Mouse (Mus musculus): ENCODE measurements at regions not wholly inside any gene's neighbourhood (a gene's known extent, or its start where the extent isn't known, plus 50 kb on each side); places are given as distances from the start of the nearest gene placed in this dataset.

DNA sequence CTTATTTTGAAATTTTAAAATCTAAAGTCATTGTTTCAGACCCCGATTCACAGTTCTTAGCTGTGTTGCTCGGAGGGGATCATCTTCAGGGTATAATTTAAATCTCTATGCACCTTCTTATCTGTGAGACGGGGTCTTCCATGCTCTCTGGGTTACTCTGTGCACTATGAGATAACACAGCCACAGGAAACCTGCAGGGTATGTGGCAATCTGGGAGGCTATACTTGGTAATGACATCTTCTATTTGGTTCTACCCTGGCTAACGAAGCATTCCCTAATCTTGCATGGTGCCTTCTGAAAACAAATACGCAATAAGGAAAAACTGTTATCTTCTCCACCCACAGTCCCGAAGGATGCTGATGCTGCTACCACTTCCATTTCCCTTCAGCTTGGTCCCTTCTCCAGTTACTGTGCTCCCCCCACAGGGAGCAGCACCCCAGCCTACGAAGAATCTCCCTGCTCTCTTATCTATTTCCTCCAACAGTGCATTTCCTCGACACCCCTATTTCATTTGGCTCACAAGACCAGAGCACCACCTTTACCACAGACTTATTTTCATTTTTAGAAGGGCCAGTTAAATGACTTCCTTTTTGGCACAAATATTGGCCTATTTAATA, 378.2 kb downstream of the Gm9195 start:
- no peak for DNase-seq (ENCODE audit: low spot score in 2 of 2)

DNA sequence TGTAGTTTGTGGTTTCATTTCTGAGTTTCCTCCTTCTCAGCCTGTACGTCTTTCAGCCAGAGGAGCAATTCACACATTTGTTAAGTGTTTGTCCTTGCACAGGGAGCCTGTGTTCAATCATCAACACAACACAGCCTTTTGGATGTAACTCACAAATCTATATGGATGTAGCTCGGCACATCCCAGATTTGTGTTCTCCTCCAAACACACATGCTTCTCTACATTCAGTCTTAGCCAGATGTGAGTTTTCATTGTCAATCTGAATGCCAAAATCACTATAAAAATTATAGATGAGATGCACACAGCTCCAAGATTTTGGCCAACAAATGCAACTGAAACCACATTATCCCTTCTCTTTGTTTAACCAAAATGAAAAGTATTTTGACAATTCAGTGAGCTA, 380.9 kb downstream of the Gm9195 start:
- DNase-seq (ENCODE audit: low spot score in 2 of 2) = no peak

DNA sequence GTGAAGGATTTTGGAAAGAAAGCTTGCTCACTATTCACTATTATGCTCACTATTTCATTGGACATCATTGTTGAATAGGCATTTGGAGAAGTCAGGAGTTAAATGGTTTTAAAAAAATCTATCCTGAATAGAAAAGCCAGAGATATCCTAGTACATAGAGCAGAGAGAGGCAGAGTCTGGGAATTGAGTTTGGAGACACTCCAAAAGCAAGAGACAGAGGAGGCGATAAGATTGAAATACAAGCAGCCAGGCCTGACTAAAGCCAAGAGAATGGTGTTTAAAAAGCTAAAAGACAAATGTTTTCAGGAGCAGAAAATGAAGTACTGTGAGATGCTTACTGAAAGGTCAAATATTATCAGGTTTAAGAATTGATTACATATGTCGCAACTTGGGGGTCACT, 400.1 kb downstream of the Gm9195 start:
- DNase-seq (ENCODE audit: low spot score in 2 of 2) = no peak

DNA sequence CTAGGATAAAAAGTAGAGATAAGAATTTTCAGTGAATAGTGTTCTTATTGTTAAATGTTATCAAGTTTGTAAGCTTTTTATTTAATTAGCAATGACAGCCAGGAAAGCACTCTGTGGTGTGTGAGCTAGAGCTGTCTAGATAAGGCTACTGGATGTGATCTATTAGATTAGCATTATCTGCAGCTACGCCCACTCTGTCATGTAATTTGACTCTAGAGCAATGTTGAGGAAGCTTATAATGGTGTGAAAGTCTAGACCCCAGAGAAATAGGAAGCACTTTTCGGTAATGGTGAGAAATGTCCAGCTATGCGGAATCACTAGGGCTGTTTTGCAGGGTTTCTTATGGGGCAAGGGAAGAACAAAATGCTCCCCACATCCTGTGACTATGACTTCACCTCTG, 410.2 kb downstream of the Gm9195 start:
- no peak for DNase-seq (ENCODE audit: low spot score in 2 of 2)

DNA sequence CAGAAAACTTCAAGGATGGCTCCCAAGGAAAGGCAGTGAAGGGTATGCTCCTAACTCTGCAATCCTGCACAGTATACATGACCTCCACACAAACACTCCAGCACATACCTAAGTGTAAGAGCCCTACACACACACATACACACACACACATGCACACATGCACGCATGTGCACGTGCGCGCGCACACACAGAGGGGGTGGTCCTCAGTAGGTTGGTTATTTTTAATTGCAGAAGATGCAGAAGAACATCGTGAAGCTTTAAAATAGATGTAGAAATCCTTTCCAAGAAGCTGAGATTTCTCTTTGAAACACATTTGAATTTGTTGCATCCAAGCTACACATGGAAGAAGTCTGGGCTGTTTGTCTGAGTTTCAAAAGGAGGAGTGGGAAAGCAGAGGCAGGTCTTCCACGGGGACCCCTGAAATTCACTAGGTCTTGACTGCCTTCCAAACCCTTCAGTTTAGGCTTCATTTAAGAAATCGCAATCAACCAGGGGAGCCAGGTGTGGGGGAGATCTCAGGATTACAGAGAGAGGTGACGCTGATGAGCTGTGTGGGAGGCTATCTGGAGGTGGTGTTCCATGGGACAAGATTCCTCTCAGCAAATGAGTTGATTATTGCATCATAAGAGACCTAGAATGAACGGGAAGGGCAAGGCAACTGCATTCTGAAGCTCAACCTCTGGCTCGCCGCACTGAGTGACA, 427.4 kb downstream of the Gm9195 start:
- no peak for DNase-seq (ENCODE audit: low spot score in 2 of 2)

DNA sequence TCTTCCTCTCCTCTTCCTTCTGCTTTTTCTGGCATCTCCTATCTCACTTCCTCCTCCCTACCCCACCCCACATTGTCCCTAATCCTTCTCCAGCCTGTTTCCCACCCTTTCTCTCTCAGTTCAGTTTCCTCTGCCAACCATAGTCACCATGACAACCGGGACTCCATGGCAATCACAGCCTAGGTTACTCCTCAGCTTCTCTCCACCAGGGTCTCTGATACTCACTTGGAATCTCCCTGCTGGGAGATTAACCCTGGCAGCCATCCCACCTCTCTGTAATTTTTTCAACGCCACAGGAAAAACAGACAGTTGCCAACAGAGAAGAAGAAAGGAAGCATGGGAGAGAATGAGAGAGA, 448.8 kb downstream of the Gm9195 start:
- peak in 1 of 2 experiments; percentile 6 for DNase-seq (ENCODE audit: low spot score in 2 of 2)

DNA sequence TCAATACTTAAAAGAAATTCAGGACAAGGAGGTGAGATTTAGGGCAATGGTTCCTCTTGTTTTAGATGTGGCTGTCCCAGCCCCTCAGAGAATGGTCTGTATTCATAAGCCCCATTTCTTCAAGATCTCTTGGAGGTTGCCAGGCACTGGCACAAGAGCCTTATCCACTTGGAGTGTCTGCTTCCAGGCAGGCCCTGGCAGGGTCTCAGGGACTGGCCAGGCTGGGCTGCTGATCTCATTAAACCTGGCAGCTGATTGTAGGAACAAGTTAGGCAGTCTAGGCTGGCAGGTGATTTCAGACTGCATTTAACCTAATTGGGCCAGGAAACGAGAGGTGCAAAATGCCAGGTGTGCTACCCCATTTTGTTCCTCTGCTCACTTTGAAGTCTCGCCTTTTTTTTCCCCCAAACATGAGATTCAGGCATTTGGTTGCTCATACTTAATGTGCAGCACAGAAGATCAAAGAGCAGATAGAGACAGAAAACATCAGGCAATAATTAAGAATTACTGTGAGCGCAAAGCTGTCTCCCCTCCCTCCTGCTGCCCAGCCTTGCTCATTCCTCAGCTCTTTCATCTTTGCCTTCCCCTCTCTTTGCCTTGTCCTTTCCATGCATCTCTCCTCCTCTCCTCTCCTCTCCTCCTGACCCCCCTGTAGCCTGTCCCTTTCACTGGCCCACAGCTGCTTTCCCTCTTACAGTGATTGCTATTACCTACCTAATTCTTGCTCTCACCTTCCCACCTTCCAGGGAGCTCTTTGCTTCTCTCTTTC, 449.3 kb downstream of the Gm9195 start:
- DNase-seq (ENCODE audit: low spot score in 2 of 2) = peak; percentile 42 to 44

DNA sequence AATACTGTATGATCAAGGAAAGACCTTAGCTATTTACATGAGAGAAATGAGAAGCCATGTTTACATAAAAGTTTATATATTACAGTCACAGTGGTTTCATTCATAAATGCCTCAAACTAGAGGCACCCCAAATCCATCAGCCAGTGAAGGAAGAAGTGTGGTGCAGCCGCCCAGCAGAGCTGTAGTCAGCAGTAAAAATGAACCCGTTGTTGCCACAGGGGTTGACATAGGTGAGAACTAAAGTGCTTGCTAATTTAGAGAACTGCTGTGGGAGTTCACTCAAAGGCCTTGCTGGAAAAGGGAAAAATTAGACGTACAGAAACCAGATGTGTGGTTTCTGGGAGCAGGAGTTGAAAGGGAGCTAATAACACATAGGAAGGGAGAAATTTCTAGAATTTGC, 461.2 kb downstream of the Gm9195 start:
- no peak for DNase-seq (ENCODE audit: low spot score in 2 of 2)

DNA sequence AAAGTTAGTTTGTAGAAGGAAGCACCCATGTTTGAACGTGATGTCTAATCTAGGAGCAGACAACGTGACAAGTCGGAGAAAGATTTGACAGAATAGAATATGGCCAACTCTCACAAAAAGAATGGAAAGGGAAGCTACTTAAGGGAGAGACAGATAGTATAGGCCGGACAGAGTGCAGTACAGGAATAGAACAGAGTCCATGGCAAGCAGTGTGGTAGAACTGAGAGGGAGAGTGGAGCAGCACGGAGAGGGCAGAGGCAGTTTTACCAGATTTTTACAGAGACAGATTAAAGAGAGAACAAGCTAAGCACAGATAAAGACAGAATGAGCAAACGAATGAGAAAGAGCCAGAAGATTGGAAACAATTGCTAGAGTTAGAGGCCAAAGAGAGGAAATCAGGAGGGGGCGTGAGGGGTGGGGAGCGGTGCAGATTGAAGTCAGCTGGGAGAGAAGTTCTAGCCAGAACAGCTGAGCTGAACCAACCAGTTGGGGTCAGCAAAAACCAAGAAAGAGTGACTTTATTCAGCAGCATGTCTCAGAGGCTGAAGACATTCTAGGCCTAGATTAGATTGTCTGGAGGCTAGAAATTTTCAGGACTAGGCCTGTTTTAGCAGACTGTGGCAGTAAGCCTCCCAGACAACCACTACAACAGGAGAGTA, 464.1 kb downstream of the Gm9195 start:
- no peak for DNase-seq (ENCODE audit: low spot score in 2 of 2)

DNA sequence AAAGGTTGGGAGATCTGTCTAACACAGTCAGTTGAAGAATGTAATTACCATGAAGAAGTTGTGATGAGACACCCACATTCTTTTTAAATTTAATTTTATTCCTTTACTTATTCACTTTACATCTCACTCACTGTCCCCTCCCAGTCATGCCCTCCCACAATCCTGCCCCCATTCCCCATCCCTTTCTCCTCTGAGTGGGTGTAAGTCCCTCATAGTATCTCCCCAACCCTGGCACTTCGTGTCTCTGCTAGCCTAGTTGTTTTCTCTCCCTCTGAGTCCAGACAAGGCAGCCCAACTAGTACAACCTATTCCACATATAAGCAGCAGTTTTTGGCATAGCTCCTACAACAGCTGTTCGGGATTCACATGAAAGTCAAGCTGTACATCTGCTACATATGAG, 487.3 kb downstream of the Gm9195 start:
- no peak for DNase-seq (ENCODE audit: low spot score in 2 of 2)

DNA sequence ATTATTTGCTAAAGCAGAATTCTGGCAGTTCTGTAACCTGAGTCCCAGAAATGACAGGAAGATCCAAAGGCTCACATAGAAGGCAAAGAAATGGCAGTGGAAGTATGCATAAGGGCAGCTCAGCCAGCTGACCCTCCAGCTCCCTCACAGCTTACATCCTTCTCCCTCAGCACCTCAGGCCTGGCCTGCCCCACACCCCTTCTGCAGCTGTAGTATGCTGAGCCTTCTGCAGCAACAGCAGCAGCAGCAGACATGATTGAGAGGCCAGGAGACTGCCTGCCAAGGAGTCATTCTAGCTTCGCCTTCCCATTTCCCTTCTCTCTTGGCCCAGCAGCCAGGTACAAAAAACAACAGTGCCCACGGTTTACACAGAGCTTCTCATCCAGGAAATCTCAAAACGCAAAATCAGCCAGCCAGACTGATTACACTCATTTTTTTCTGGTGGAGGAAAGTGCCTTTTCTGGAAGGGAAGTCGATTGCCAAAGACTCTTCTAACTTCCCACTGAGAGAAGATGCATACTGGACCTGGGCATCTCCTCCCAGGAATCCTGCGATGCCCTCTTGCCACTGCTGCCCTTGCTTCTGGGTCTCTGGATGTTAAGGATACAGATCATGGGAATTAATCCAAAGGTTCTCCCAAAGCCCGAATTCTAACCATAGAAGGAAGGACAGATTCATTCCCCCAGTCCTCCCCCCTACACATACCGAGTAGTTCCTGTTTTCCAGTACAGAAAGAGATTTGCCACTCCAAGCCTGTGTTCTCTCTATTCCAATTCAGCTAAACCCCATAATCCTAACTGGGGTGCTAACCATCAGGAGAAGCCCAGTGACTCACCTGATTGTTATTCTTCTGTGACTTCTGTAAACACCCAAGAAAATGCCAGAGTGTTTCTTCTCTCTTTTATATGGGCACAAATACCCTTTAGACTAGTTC, 489.2 kb downstream of the Gm9195 start:
- DNase-seq (ENCODE audit: low spot score in 2 of 2) = peak in 1 of 2 experiments; percentile 3

DNA sequence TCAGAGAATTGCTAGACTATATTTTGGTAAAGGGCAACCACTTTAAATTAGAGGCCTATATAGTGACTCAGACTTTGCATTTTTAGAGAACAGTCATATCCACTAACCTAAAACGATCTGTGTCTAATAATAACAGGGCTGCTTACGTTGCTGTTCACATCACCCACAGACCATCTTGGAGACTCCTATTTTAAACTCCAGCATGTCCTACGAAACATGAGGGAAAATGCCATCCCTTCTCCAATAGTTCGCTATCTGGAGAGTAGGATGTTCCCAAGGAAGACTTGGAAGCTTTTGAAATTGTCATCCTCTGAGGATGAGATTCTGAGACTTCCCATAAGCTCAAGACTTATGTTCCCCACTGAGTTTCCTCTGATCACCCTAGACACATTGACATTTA, 518.6 kb downstream of the Gm9195 start:
- DNase-seq (ENCODE audit: low spot score in 2 of 2) = no peak

DNA sequence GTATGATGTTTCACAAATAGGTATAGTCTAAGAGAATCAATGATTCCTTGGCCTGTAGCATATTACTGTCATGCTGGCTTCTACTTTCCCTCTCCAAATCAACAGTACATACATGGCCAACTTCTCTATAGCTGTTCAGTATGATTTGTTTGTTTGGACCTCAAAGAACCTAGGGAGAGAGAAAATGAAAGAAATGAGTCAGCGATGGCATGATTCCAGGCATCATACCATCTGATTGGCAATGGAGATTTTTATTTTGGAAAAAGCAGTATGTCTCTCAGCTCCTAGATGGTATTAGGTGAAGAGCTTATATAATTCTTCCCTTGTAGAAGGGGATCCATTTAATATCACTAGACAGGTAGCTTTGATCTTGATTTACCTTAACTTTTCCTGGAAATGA, 519.1 kb downstream of the Gm9195 start:
- DNase-seq (ENCODE audit: low spot score in 2 of 2) = no peak

DNA sequence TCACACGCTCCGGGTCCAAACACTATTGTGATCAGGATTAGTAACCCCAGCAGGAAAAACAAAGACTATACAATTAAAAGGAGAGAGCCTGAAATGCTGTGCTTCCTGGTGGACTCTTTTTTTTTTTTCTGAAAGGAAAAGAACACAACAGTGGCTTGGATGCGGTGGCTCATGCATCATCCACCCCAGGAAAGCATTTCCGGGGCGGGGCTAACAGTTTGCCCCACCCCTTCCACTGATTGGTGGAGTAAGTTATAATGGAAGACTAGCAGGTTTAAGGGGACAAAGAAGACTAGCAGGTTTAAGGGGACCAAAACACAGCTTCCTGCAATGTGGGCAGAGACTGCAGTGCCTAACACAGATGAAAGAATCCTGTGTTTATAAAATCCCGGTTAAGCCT, 524.0 kb downstream of the Gm9195 start:
- DNase-seq (ENCODE audit: low spot score in 2 of 2) = no peak

DNA sequence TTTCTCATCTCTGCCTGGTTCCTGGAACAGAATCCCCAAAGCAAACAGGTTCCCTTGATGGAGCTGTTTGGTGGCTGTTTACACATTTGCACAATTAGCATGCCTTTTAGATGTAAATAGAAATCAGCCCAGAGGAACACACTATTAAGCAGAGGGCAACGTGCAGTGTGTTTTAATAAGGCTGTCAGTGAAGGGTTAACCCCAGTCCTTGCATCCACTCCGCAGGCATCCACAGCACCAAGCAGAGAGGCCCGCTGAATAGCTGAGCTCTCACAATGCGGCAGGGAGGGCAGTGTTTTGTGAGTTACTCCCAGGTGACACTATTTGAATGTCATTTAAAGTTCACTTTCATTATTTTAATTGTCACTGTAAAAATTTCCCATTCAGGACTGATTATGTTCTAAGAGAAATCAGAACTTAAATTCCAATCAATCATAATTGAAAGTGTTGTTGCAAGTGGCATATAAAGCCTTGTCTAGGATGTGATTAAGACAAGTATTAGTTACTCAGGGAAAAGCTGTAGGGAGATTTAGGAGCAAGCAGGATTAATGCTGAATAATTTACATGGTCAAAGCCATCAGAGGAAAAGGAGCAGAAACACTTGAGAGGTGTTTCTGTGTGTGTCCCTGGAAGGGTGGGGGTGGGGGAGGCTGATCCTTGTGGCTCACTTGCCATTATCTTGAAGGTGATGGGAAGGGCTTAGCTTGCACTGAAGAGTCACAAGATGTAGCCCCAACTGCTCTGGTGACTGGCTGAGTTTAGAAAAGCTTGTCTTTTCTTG, 528.1 kb downstream of the Gm9195 start:
- no peak for DNase-seq (ENCODE audit: low spot score in 2 of 2)

DNA sequence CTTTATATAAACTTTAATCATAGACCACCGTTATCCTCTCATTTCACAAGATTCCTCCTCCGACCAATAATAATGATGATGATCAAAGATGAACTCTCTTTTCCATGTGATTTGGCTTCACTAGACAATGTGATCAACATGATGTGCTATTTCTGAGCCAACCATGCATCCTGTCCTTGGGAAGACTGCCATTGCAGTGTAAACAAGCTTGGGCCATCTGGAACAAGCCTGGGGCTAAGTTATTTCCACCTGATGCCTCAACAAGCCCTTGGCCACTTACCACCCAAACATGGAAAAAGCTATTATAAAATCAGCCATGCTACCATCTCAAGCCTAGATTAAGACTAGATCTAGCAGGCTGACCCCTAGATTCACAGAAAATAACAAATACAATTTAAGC, 542.9 kb downstream of the Gm9195 start:
- DNase-seq (ENCODE audit: low spot score in 2 of 2) = peak in 1 of 2 experiments; percentile 9

DNA sequence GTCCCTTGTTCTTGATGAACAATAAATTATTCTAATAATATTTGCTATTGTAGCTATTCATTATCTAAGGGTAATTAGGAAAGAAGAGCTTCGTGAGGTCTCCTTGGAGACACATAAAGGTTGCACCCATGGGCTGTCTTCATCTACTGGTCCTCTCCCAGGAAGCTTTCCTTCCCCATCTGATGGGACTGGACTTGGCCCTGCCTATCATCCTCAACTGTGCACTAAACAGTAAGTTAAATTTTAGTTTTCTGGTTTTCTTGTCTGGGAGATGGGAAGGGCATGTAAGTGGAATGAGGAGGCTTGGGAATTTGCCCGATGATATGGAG, 554.5 kb downstream of the Gm9195 start:
- DNase-seq (ENCODE audit: low spot score in 2 of 2) = no peak

DNA sequence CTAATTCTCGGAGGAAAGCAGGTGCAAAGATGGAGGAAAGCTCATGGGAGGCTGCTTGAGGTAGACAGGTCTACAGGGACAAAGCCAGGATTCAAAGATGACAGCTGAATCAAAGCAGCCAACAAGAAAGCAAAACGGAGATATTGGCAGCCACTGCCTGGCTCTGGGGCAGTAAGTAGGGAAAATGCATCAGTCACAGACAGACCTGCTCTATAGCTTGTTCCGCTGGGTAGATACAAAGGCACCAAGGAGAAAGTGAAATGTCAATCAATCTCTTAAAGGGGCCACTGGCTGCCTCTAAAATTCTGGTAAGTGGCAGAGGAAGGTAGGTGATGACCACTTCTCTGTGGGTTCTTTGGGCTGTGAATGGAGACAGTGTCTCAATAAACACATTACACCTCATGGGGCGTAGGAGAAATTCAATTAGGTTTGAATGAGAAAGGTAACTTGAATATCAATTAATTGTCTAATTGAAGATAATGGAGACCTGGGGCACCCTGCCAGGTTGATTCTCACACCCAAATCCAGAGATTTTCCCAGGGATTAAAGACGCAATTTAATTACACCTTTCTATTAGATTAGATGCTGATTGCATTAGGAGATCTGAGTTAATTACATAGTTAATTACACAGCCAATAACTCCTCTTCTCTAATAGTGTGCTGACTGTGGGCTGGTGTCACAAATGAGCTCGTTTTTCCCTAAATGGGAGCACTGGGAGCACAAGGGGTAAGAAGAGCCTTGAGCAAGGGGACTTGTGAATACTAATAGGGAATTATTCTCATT, 555.1 kb downstream of the Gm9195 start:
- no peak for DNase-seq (ENCODE audit: low spot score in 2 of 2)

DNA sequence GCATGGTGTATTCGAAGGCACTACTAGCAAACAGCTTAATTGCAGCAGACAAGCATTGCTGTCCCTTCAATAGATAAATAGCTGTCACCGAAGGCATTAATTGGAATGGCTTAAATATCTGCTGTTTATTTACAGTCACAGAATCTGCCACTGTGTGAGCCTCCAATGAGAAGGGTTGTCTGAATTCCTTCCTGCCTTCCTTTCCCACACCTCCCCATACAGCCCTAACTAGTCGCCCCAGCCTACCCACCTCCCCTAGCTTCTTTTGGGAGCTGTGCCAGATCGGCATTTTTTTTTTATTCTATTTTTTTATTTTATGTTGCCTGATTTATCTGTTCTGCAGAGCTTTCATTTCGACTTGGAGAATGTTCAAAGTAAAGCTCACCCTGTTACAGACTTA, 575.7 kb downstream of the Gm9195 start:
- no peak for DNase-seq (ENCODE audit: low spot score in 2 of 2)

DNA sequence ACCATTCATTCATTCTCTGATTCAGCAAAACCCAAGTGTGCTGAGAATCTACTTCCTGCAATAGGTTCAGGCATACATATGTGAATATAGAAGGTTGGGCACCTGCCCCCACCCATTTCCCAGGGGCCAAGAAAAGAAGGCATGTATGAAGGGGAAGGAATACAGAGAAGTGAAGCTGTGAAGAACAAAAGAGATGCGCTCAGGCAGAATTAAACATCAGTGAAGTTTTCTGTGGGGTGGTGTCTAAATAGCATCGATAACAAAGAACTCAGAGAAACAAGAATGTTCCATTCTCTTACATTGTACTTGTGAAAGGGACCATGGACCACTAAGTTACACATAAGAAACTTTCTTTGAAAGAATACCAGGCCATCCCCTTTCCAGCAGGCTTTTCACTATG, 580.7 kb downstream of the Gm9195 start:
- no peak for DNase-seq (ENCODE audit: low spot score in 2 of 2)
